Mouse (Mus musculus): ENCODE measurements around the gene Mfsd4a. TPM values are rescaled to one million over a fixed set of nuclear protein-coding genes. Genes with fewer than 3 reads are reported as not detected.

Mfsd4a gene
- total RNA-seq, 2 experiments from 2014 or later = 73.9 to 77.9 TPM

DNA sequence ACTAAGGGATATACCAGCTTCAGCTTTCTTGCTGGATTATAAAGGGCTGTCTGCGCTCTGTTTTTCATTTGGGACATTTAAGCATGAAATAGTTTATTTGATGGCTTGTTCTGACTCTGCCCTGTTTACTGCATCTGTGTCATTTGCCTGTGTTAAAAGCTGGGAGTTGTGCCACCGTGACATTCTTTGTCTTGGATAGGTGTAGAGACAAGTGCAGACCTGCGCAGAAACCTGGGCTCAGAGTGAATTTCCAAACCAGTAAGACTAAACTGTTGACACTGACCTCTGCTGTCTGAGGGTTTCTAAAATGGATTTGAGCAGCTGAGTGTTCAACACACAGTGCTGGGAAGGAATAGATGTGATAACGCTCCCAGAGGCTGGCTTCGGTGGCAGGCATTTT, 39.9 kb downstream of the Mfsd4a start:
- no peak overlapping the region for H3K27ac ChIP-seq
- no peak overlapping the region for H3K4me3 ChIP-seq
- TF ChIP-seq CTCF (conservative IDR thresholded peaks at IDR 0.05) = no peak
- DNase-seq (ENCODE audit: low spot score in 2 of 2) = no peak

DNA sequence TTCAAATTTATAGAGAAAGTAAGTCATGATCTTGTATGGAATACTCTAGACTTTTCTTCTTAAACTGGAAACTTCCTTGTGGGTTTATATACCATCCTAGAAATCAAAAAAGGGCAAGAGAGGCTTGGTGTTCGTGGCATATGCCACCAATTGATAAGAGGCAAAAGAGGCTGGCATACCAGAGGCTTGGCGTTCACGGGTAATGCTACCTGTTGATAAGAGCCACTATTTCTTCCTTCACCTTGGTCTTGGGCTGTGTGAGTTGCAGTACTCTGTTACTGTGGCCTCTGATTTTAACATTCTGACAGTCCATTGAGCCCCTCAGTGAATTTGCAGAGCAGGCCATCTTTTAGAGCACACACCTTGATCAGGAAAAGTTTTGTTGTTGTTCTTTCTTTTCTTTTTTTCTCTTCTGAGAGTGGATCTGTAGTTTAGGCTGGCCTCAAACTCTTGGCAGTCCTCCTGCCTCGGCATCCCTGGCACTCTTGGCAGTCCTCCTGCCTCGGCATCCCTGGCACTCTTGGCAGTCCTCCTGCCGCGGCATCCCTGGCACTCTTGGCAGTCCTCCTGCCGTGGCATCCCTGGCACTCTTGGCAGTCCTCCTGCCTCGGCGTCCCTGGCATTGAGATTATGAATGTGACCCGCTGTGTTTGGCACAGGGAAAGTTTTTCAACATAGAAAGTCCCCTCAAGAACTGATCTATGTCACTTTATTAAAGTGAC, 40.8 kb downstream of the Mfsd4a start:
- no peak for TF ChIP-seq CTCF (conservative IDR thresholded peaks at IDR 0.05)
- H3K4me3 ChIP-seq = no peak overlapping the region
- DNase-seq (ENCODE audit: low spot score in 2 of 2) = no peak
- no peak overlapping the region for H3K27ac ChIP-seq

DNA sequence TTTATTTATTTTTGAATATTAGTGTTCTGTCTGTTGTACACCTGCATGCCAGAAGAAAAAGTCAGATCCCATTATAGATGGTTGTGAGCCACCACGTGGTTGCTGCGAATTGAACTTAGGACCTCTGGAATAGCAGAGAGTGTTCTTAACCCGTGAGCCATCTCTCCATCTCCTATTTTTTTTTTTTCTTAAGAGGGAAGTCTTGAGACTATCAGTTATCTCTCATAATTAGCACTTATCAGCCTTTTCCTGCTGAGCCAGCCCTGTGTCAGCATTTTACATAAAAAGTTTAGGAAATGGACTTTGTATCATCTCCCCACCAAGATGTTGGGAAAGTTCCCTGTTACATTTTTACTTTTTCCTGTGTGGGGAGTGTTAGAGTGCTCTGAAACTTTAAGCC, 45.8 kb downstream of the Mfsd4a start:
- no peak for DNase-seq (ENCODE audit: low spot score in 2 of 2)
- Histone ChIP-seq H3K27ac (no peak overlapping the region), H3K4me3 (no peak overlapping the region)
- TF ChIP-seq CTCF (conservative IDR thresholded peaks at IDR 0.05) = no peak

DNA sequence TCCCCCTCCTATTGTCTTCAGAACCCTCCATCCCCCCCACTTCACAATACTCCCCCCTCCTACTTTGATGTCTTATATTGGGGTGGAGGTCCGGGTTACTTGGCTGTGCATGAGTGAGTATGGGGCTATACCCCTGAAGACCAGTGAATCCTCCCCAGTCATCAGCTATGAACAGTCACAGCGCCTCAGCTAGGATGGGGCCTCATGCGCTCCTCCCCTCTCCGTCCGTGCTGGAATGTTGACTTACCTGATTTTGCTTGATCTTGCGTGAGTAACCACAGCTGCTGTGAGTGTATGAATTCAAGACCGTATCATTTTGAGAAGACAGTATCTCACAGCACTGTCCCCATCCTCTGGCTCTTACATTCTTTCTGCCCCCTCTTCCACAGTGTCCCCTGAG, 48.0 kb downstream of the Mfsd4a start:
- Histone ChIP-seq H3K4me3 (no peak overlapping the region), H3K27ac (no peak overlapping the region)
- no peak for DNase-seq (ENCODE audit: low spot score in 2 of 2)
- TF ChIP-seq CTCF (conservative IDR thresholded peaks at IDR 0.05) = no peak

DNA sequence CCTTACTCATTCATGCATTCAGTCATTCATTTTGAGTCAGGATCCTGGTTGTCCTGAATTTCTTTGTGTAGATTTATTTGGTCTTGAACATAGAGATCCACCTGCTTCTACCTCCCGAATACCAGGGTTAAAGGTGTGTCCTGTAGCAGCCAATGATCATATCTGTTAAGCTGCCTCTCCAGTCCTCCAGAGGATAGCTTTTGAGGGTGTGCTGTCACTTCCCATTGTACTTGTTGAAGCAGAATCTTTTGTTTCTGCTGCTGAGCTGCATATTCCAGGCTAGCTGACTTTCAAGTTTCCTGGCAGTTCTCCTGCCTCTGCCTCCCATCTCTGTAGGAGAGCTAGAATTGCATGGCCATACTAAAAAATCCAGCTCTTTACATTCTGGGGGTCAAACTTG, 51.2 kb downstream of the Mfsd4a start:
- TF ChIP-seq CTCF (conservative IDR thresholded peaks at IDR 0.05) = no peak
- DNase-seq (ENCODE audit: low spot score in 2 of 2) = no peak
- no peak overlapping the region for H3K4me3 ChIP-seq

DNA sequence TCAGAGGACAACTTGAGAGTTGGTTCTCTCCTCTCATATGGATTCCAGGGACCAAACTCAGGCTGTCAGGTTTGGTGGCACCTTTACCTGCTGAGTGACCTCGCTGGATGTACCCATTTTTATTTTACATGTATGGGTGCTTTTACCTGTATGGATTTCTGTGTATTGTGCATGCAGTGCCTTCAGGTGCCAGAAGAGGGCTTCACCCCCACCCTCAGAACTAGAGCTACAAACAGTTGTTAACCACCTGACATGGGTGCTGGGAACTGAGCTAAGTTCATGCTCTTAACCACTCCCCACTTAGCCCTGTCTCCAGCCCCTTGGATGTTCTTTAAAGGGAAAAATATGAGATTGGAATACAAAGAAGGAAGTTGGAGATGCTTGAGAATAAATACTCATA, 53.1 kb downstream of the Mfsd4a start:
- DNase-seq (ENCODE audit: low spot score in 2 of 2) = no peak
- no peak overlapping the region for H3K27ac ChIP-seq
- H3K4me3 ChIP-seq = no peak overlapping the region
- TF ChIP-seq CTCF (conservative IDR thresholded peaks at IDR 0.05) = peak; percentile 59

More for the DNA sequence above, 51.2 kb downstream of the Mfsd4a start:
- no peak overlapping the region for H3K27ac ChIP-seq

DNA sequence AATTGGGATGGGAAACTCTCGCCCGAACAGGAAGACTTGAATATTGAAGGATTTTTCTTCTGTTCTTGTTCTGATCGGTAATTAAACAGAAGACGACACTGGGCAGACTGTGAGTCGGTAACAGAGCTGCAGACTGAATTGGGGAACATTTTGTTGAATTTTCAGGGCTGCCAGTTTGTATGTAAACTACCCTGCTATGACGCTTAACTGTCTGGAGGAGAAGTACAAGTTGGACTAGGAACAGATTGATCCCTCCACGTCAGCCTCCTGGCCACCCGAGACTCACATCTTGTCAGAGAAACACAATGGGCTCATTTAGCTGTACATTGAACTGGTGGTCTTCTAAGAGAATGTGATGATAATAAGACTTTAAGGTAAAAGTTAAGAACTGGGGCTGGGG, 55.0 kb downstream of the Mfsd4a start:
- Histone ChIP-seq H3K4me3 (no peak overlapping the region), H3K27ac (peak overlapping the region; percentile 77; the same call in 1 of the 2 replicates)
- no peak for TF ChIP-seq CTCF (conservative IDR thresholded peaks at IDR 0.05)
- DNase-seq (ENCODE audit: low spot score in 2 of 2) = peak; percentile 28 to 55

DNA sequence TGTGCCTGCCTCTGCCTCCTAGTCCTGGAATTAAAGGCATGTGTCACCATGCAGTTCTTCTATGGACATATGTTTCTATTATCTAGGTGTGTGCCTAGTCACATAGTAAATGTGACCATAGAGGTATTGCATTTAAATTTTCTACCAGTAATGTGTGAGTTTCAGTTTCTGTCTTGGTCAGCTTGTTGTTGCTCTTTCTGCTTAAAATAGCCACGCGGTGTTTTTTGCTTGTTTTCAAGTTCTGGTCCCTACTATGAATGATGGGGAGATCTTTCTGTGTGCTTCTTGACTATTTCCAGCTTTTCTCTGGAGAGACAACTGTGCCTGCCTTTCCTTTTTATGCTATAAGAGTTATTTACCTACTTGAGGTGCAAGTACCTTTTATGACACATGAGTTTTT, 56.1 kb downstream of the Mfsd4a start:
- H3K4me3 ChIP-seq = no peak overlapping the region
- no peak for DNase-seq (ENCODE audit: low spot score in 2 of 2)
- H3K27ac ChIP-seq = peak overlapping the region; percentile 77; the same call in 1 of the 2 replicates
- TF ChIP-seq CTCF (conservative IDR thresholded peaks at IDR 0.05) = no peak

DNA sequence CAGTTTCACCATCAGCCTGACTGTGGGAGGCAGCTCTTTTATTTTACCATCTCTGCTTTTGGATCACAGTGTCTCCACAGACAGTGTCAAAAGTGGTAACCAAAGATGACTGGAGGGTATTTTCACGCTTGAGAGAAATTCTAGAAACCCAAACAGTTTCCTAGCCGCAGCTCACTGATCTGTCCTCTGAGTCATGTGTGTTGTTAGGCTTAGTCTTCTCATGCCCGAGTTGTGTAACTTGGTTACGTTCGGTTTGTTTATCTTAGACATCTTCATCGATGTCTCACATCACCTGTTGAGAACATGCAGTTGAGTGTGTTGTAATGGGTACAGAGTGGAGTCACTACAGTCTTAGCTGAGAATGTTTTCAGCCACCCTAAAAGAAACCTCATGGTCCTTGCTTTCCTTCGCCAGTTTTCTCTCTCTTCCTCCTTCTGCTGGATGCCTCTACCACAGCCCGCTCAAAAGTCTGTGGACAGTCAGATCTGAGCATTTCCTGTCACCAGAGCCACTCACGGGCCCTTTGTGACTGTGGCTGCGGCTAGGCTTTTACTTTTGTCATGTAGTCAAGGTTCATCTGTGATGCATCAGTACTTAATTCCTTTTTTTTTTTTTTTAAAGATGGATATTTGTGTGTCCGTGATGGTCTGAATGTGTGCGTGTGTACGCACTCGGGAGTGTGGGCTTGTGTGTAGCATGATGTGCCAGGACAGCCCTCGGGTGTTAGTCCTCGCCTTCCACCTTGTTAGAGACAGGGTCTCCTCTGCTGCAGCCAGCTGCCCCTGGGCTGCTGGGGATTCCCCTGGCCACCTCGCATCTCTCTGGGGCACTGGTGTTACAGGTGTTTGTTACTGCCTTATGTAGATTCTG, 57.0 kb downstream of the Mfsd4a start:
- TF ChIP-seq CTCF (conservative IDR thresholded peaks at IDR 0.05) = no peak
- no peak for DNase-seq (ENCODE audit: low spot score in 2 of 2)
- H3K27ac ChIP-seq = peak overlapping the region; percentile 55; the same call in 1 of the 2 replicates
- H3K4me3 ChIP-seq = no peak overlapping the region

DNA sequence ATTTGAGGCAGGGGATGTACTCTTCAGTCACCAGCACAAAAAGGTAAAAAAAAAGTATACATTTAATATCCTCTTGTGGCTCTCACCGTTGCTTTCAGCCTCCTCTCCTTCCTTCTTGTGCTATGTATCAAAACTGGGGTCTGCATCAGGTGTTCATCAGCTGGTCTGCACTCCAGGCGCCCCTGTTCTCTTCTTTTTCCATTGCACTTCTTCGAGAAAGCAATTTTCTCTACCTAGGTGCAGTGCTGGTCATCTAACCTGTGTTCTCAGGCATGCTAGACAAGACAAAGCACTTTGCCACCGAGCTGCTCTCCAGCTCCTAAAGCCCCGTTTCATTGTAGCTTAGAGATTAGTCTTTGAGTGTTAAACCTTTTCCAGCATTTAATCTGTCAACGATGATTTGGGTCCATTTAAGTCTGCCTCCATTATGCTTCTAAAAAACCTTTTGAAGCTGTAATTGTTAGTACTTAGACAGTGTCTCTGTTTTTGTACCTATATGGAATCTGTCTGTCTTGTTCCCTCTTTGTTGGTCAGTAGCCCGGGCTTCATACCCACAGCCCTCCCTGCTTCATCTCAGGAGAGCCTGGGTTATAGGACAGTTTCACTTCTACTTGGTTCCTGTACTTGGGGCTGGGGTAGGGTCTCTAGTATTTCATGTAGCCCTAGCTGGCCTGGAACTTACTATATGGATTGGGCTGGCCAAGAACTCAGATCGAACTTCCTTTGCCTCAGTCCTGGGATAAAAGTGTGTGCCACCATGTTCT, 58.8 kb downstream of the Mfsd4a start:
- H3K4me3 ChIP-seq = peak overlapping the region; percentile 94
- no peak for DNase-seq (ENCODE audit: low spot score in 2 of 2)
- TF ChIP-seq CTCF (conservative IDR thresholded peaks at IDR 0.05) = no peak
- H3K27ac ChIP-seq = peak overlapping the region; percentile 94

DNA sequence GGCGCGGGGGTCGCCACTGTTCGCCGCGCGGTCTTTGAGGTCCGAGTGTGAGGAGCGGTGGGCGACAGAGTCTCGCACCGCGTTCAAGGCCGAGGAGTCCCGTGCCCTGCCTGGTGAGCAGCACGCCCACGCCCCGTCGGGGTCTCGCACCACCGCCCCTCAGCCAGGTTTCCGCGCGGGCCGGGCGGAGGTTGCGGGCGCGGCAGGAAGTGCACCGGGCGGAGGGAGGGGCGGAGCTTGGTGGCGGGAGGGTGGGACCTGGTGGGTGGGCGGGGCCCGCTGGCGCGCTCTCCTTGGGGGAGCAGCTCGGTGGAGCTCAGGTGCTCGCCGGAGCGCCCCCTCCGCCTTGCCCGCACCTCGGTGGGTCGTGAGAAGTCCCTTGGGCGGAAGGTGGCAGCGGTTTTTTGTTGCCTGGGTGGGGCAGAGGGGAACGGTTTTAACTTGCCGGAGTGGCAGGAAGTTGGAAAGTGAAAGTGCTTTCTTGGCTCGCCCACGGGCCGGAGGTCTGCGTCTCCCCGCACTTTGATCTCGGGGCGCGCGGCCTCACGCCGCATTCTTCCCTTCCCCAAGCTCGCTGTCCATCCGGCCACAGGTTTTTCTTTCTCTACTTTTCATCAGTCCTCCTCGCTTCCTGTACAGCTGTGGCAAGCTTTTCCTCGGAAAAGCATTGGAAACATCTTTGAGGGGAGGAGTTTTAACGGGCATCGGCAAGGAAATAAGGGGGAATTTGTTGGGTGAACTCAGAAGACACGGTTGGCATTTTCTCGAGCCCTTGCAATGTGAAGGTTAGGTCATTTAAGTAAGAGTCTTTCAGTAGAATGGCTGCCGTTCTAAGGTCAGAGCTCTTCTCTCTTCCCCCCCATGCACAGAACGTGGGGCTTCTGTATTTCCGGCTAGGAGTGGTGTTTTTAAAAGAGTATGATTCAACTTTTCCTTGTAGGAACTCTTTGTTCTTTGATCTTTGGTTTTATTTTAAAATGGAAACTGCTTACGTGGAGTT, 59.7 kb downstream of the Mfsd4a start:
- H3K27ac ChIP-seq = peak overlapping the region; percentile 94
- TF ChIP-seq CTCF (conservative IDR thresholded peaks at IDR 0.05) = peak; percentile 56
- H3K4me3 ChIP-seq = peak overlapping the region; percentile 94
- DNase-seq (ENCODE audit: low spot score in 2 of 2) = peak; percentile 76 to 77

Measured in layer of hippocampus, adult 2 months (tissue).